Mouse (Mus musculus) heart, embryonic 15.5 days (tissue): ENCODE measurements at regions not wholly inside any gene's neighbourhood (a gene's known extent, or its start where the extent isn't known, plus 50 kb on each side); places are given as distances from the start of the nearest gene placed in this dataset.
"Not testable (repeated sequence)": the region's sequence is repeated elsewhere in the genome, so short reads cannot be mapped to it uniquely, and the experiment has no call there.

Experiments used
- ATAC-seq: fragments of 200-750 bp; cut with Nextera tagmentation; replicated peaks from 2 replicates; pipeline ENCODE4 v1.8.0; 2017; ENCODE audit warnings: low read depth, moderate TSS enrichment; ENCODE audit not compliant: insufficient number of reproducible peaks, insufficient read depth, low FRiP score
- H3K27ac ChIP-seq: fragments of 300-500 bp; sonication (generic); 2 replicates; pipeline ENCODE4 v1.5.1; 2015; ENCODE audit warnings: mild to moderate bottlenecking, inconsistent platforms
- H3K27me3 ChIP-seq: fragments of 300-500 bp; sonication (generic); 2 replicates; pipeline ENCODE4 v1.6.1; 2015; ENCODE audit warnings: inconsistent platforms
- H3K36me3 ChIP-seq: fragments of 300-500 bp; sonication (generic); 2 replicates; pipeline ENCODE4 v1.6.1; 2015; ENCODE audit warnings: mild to moderate bottlenecking, inconsistent platforms
- H3K4me1 ChIP-seq: fragments of 300-500 bp; sonication (generic); replicated peaks from 2 replicates; pipeline ENCODE4 v1.6.1; 2015; ENCODE audit warnings: inconsistent platforms
- H3K4me2 ChIP-seq: fragments of 300-500 bp; sonication (generic); 2 replicates; pipeline ENCODE4 v1.6.1; 2015; ENCODE audit warnings: inconsistent platforms, mild to moderate bottlenecking, moderate library complexity
- H3K4me3 ChIP-seq: fragments of 300-500 bp; sonication (generic); 2 replicates; pipeline ENCODE4 v1.5.1; 2015; ENCODE audit warnings: mild to moderate bottlenecking, inconsistent platforms
- H3K9ac ChIP-seq: fragments of 300-500 bp; sonication (generic); 2 replicates; pipeline ENCODE4 v1.6.1; 2015; ENCODE audit warnings: mild to moderate bottlenecking, inconsistent platforms
- H3K9me3 ChIP-seq: fragments of 300-500 bp; sonication (generic); replicated peaks from 2 replicates; pipeline ENCODE4 v1.6.1; 2016; ENCODE audit warnings: inconsistent platforms
- WGBS: fragments of 180-500 bp; shearing (Covaris S2); methylation state at CpG from one replicate; pipeline ENCODE4 v1.1.7; 2015; ENCODE audit warnings: mixed read lengths; 5-methylcytosine and 5-hydroxymethylcytosine counted together

DNA sequence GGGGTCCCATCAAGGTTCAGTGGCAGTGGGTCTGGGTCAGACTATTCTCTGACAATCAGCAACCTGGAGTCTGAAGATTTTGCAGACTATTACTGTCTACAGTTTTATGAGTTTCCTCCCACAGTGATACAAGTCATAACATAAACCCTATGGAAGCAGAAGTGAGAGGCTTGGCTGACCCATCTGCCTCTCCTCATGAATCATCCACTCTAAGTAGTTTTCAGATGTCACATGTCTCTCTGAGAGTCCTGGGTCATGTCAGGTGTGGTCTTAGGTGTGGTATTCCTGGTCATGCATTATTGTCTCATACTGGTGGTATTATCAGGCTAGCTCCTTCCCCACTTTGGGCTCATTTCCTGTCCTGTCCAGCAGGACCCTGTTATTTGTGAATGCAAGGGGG is 255.8 kb upstream of the Tacstd2 start:
- no peak overlapping the region for H3K4me2 ChIP-seq
- H3K4me1 ChIP-seq = no peaks in the 10 kb centered on the region
- ATAC-seq = no peak
- H3K9me3 ChIP-seq = no peaks in the 10 kb centered on the region
- no peak overlapping the region for H3K27ac ChIP-seq
- H3K4me3 ChIP-seq = no peak overlapping the region
- H3K27me3 ChIP-seq = no peaks in the 10 kb centered on the region
- H3K9ac ChIP-seq = no peak overlapping the region
- no peaks in the 10 kb centered on the region for H3K36me3 ChIP-seq

DNA sequence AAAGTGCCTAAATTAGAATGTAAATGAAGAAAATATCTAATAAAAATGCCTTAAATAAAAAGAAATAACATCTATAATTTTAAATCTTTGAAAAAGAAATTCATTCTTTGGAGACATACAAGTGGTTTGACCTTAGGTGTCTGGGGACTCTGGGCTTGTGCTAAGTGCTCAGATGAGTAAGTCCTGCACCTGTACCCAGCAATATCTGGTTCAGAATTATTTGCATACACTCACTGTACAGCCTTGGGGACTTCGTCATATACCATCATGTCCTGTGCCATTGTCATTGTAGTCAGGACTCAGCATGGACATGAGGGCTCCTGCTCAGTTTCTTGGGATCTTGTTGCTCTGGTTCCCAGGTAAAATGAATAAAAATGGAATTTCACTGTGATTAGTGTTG is 255.1 kb upstream of the Tacstd2 start:
- no peaks in the 10 kb centered on the region for H3K9me3 ChIP-seq
- H3K4me3 ChIP-seq = no peak overlapping the region
- 78% methylated on average over 1 of the region's 1 CpGs for WGBS
- no peak for ATAC-seq
- no peak overlapping the region for H3K27ac ChIP-seq
- H3K9ac ChIP-seq = no peak overlapping the region
- no peak overlapping the region for H3K4me2 ChIP-seq
- no peaks in the 10 kb centered on the region for H3K36me3 ChIP-seq
- no peaks in the 10 kb centered on the region for H3K4me1 ChIP-seq
- H3K27me3 ChIP-seq = no peaks in the 10 kb centered on the region

DNA sequence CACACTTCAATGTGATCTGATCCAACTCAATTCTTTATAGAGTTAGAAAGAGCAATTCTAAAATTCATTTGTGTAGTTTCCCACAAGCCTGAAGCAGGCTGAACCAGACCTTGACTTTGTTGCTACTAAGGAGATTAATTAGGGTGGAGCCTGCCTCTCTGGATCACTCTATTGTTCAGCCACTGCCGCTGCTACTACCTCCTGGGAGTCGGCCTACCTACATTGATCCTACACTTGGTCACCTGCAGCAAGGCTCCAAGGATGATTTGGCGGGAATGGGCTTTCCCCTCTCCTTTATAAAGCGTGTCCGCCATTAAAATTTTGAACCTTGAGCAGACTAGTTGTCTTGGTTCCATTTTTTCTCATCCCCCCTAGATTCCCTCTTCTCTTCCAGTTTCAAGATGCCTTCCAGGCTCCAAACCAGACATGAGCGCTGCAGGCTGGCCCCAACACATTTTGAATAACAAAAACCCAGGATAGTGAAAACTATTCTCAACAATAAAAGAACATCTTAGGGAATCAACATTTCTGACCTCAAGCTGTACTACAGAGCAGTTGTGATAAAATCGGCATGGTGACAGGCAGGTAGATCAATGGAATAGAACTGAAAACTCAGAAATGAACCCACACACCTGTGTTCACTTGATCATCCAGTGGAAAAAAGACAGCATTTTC is 251.6 kb upstream of the Tacstd2 start:
- WGBS = 71% methylated on average over 7 of the region's 7 CpGs
- H3K9me3 ChIP-seq = no peaks in the 10 kb centered on the region
- no peak overlapping the region for H3K4me3 ChIP-seq
- no peak for ATAC-seq
- no peak overlapping the region for H3K4me2 ChIP-seq
- no peaks in the 10 kb centered on the region for H3K36me3 ChIP-seq
- no peak overlapping the region for H3K9ac ChIP-seq
- no peaks in the 10 kb centered on the region for H3K27me3 ChIP-seq
- H3K4me1 ChIP-seq = no peaks in the 10 kb centered on the region
- no peak overlapping the region for H3K27ac ChIP-seq

DNA sequence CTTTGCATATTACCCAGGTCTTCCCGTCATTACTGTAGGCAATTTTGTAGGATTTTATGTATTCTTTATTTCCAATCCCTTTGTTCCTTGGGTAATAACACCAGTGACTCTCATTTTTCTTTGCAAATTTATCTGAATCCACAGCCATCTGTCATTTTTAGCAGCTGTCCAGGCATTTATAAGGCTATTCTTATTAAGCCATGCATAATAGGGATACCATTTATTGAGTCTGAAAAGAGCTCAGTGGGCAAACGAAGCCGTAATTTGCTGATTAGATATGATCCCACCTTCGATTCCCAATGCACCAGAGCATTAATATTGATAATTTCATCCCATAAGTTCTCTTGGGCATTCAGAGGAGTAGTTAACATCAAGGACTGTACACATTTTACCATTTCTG is 243.3 kb upstream of the Tacstd2 start:
- H3K27ac ChIP-seq = no peak overlapping the region
- H3K9ac ChIP-seq = no peak overlapping the region
- no peaks in the 10 kb centered on the region for H3K9me3 ChIP-seq
- no peaks in the 10 kb centered on the region for H3K36me3 ChIP-seq
- H3K4me1 ChIP-seq = no peaks in the 10 kb centered on the region
- 65% methylated on average over 4 of the region's 4 CpGs for WGBS
- H3K4me3 ChIP-seq = no peak overlapping the region
- H3K27me3 ChIP-seq = no peaks in the 10 kb centered on the region
- H3K4me2 ChIP-seq = no peak overlapping the region
- ATAC-seq = no peak

DNA sequence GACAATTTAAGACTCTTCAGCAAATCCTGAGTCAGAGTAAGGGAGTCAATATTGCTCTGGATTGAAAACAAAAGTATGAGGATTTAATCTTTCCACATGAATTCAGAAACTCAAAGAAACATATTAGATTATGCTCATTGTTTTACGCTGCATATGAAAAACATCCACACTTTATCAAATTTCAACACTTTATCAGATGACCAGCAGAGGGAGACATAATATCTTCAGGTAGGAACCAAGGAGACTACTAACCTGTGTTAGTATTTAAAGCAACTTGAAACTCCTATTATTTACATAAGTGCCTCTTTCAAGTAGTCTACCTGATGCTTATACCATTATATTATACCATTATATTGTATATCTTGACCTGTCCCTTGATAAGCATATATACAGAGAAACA is 218.5 kb upstream of the Tacstd2 start:
- 86% methylated on average over 1 of the region's 1 CpGs for WGBS

DNA sequence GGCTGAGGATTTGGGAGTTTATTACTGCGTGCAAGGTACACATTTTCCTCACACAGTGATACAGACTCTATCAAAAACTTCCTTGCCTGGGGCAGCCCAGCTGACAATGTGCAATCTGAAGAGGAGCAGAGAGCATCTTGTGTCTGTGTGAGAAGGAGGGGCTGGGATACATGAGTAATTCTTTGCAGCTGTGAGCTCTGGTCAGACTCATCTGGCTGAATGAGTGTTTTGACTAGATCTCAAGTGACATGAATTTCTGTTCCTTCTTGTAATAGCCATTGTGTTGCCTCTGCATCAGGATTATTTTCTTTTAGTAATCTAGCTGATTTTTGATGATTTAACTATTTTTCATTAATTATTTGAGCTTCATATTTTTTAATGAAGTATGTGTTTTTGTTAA is 190.0 kb upstream of the Tacstd2 start:
- Histone ChIP-seq H3K27ac (no peak overlapping the region), H3K9ac (no peak overlapping the region), H3K27me3 (no peaks in the 10 kb centered on the region), H3K4me2 (no peak overlapping the region), H3K4me3 (no peak overlapping the region), H3K4me1 (no peaks in the 10 kb centered on the region), H3K9me3 (no peaks in the 10 kb centered on the region), H3K36me3 (no peaks in the 10 kb centered on the region)
- ATAC-seq = no peak
- 45% methylated on average over 1 of the region's 1 CpGs for WGBS

More for the DNA sequence above, 218.5 kb upstream of the Tacstd2 start:
- not testable (repeated sequence) for H3K9me3 ChIP-seq, H3K4me2 ChIP-seq, H3K36me3 ChIP-seq, H3K27ac ChIP-seq, H3K27me3 ChIP-seq, H3K9ac ChIP-seq, ATAC-seq, H3K4me1 ChIP-seq, H3K4me3 ChIP-seq

DNA sequence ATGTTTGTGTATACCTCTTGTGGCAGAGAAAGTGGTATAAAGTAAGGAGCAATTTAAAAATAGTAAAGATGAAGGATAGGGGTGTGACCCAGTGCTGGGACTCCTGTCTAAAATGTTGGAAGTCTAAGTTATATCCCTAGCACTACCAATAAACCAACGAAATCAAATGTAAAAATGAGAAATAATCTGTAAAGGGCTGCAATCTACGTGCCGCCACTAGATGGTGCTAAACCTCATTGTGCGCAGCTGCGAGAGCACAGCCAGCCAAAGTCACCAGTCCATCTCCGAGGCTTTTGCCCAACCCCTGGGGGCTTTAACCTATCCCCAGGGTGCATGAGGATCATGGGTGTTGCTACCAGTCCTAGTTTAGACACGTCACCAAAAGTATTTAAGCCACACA is 163.4 kb upstream of the Tacstd2 start:
- H3K36me3 ChIP-seq, H3K9me3 ChIP-seq, H3K4me2 ChIP-seq, H3K9ac ChIP-seq, ATAC-seq, H3K27ac ChIP-seq, H3K27me3 ChIP-seq, H3K4me3 ChIP-seq, H3K4me1 ChIP-seq: not testable (repeated sequence)
- WGBS = 21% methylated on average over 6 of the region's 7 CpGs

DNA sequence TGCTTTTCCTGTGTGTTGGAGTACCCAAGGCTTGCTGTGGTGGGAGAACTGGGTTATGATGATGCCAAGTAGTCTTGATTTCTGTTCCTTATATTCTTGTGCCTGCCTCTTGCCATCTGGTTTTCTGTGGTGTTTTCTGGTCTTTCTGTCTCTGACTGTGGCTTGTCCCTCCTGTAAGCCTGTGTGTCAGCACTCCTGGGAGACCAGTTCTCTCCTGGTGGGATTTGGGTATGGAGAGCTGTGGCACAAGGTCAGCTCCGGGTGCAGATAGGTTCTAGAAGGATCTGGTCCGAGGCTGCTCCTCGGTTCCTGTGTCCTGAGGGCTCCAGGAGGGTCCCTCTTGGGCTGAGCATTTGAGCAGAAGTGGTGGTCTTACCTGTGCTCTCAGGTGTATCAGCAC is 155.4 kb upstream of the Tacstd2 start:
- H3K4me1 ChIP-seq, H3K4me2 ChIP-seq, ATAC-seq, H3K27ac ChIP-seq, H3K36me3 ChIP-seq, H3K9me3 ChIP-seq, H3K4me3 ChIP-seq, H3K9ac ChIP-seq, H3K27me3 ChIP-seq: not testable (repeated sequence)
- 51% methylated on average over 3 of the region's 3 CpGs for WGBS

DNA sequence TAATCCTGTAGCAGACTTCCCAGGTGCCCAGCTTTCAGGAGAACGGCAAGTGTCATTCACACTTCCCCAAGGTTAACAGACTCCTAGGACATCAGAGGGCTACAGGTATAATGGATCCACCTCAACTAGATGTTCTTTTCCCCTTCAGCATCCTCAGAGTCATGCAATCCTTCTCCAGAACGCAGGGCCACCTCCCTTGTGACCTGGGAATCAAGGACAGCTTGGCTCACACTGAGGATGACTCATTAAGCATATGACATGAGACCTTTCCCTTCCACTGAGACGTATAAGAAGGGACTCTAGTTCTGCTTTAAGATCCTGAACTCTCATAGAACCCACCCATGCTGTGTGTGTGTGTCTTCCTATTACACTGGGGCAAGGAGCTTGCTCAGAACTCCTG is 147.5 kb upstream of the Tacstd2 start:
- H3K9me3 ChIP-seq, H3K4me2 ChIP-seq, H3K27ac ChIP-seq, H3K4me1 ChIP-seq, H3K36me3 ChIP-seq, H3K27me3 ChIP-seq, H3K9ac ChIP-seq, H3K4me3 ChIP-seq: not testable (repeated sequence)
- 0 out of 2 replicates have a peak, but pooled peaks have one; percentile 10 for ATAC-seq
- 67% methylated on average over 3 of the region's 3 CpGs for WGBS

DNA sequence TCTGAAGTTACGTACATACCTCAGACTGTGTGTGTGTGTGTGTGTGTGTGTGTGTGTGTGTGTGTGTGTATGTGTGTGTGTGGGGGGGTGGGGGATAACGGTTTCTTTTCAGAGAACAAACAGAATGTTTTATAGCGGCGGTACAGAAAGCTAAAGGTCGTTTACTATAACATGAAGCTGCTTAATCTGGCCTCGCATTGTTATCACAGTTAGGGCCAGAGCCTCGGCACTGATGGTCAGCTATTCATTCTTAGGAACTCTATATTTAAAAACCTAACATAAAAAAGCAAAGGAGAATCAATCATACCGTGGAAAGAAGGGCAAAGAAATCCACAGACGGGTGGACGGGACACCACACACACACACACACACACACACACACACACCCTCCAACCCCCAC is 146.0 kb upstream of the Tacstd2 start:
- WGBS = 57% methylated on average over 10 of the region's 10 CpGs
- not testable (repeated sequence) for ATAC-seq, H3K27ac ChIP-seq

DNA sequence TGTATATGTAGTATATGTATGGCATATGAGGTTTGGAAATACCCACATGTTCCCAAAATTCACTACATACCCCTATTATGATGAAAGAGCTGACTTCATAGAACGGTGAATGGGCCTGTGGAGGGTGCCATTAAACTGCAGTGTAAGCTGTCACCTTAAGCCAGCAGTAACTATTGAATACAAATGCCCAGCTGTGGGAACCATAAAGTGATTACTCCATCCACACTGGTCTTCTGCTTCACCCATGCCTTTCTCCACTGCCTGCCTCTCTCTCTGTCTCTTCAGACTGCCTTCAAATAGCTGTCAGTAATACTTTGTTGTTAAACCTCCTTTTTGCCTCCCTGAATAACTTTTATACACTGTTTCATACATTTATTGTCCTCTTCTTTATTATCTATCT is 143.5 kb upstream of the Tacstd2 start:
- not testable (repeated sequence) for H3K4me2 ChIP-seq, H3K4me1 ChIP-seq, H3K4me3 ChIP-seq, H3K27ac ChIP-seq, H3K9ac ChIP-seq, H3K9me3 ChIP-seq, H3K27me3 ChIP-seq, H3K36me3 ChIP-seq
- peak; percentile 8; the same call in 1 of the 2 replicates for ATAC-seq
- 25% methylated on average over 1 of the region's 1 CpGs for WGBS

More for the DNA sequence above, 146.0 kb upstream of the Tacstd2 start:
- not testable (repeated sequence) for H3K9ac ChIP-seq, H3K4me3 ChIP-seq, H3K27me3 ChIP-seq, H3K9me3 ChIP-seq, H3K4me1 ChIP-seq, H3K36me3 ChIP-seq, H3K4me2 ChIP-seq

DNA sequence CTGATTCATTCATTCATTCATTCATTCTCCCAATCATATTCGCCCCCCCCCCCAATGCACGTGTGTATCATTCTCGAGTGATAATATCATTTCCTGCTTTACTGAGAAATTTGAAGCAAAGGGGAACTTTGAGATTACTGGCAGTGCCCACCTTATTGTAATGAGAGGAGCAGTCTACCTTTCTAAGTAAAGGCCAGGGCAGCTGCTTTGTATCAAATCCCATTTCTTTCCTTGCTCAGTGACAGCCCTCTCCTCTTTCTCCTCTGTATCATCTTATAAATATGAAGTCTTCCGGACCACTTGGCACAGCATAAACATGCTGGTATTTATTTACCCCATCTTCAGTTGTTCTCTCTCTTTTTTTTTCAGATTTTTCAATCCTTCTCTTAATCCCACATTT is 139.1 kb upstream of the Tacstd2 start:
- not testable (repeated sequence) for H3K9ac ChIP-seq, H3K36me3 ChIP-seq, ATAC-seq, H3K4me3 ChIP-seq, H3K4me1 ChIP-seq, H3K4me2 ChIP-seq, H3K27ac ChIP-seq, H3K9me3 ChIP-seq, H3K27me3 ChIP-seq
- WGBS = 71% methylated on average over 4 of the region's 4 CpGs
